9 mouse cellular contexts compared by ENCODE assay signal in genomic region chr7:57384112-57384511, GRCm38 (mm10). TPM values are rescaled to one million over a fixed set of nuclear protein-coding genes. Genes with fewer than 3 reads are reported as not detected.
A peak's percentile ranks its signal among the peaks of the same experiment; 100 is the strongest.
DNase-seq lines count a peak whose midpoint lies in the region; ATAC-seq and TF ChIP-seq lines count a peak whose summit lies in the region.
"Had no signal": no experiment of that assay in that cellular context is flagged by ENCODE, and none has a peak within 500 bp of the region (broad histone marks: within the 10 kb centered on the region; RNA-seq: fewer than 3 reads in every experiment).

No protein-coding gene starts in this region.

- H3K9ac ChIP-seq in midbrain, embryonic 11.5 days (ENCODE audit: low read length): no peak overlapping the region
- no peak overlapping the region for H3K9ac ChIP-seq in intestine, embryonic 14.5 days (ENCODE audit: low read length)

- H3K4me1 ChIP-seq in cerebellum, adult 2 months (ENCODE audit: control insufficient read depth, insufficient read depth, low read length): no peaks in the 10 kb centered on the region
- no peaks in the 10 kb centered on the region for H3K4me1 ChIP-seq in midbrain, embryonic 11.5 days (ENCODE audit: control insufficient read depth, insufficient read depth, low read length)
- H3K4me1 ChIP-seq in midbrain, embryonic 10.5 days: peaks cover 13% of the 10 kb centered on the region
- no peaks in the 10 kb centered on the region for H3K4me1 ChIP-seq in intestine, embryonic 14.5 days (replicated peaks; ENCODE audit: control insufficient read depth, insufficient read depth, low read length)
- H3K4me1 ChIP-seq: megakaryocyte, embryonic 14.5 days had no signal

- no peak overlapping the region for H3K27ac ChIP-seq in cerebellum, adult 2 months (ENCODE audit: insufficient read depth, low read length)
- H3K27ac ChIP-seq in midbrain, embryonic 11.5 days (ENCODE audit: low read depth, low read length): no peak overlapping the region
- H3K27ac ChIP-seq in midbrain, embryonic 10.5 days (replicated peaks): no peak overlapping the region
- H3K27ac ChIP-seq in intestine, embryonic 14.5 days (ENCODE audit: low read depth): no peak overlapping the region

- H3K36me3 ChIP-seq in midbrain, embryonic 11.5 days (ENCODE audit: control insufficient read depth, insufficient read depth, low read length): no peaks in the 10 kb centered on the region
- H3K36me3 ChIP-seq in midbrain, embryonic 10.5 days: no peaks in the 10 kb centered on the region
- H3K36me3 ChIP-seq in intestine, embryonic 14.5 days (ENCODE audit: control insufficient read depth, insufficient read depth, low read length): no peaks in the 10 kb centered on the region

- H3K4me2 ChIP-seq in midbrain, embryonic 11.5 days: no peak overlapping the region
- no peak overlapping the region for H3K4me2 ChIP-seq in intestine, embryonic 14.5 days (ENCODE audit: low read length)

- no peaks in the 10 kb centered on the region for H3K27me3 ChIP-seq in cerebellum, adult 2 months (ENCODE audit: control insufficient read depth, insufficient read depth, low read length)
- peaks cover 4% of the 10 kb centered on the region; the same call in 1 of the 2 replicates for H3K27me3 ChIP-seq in midbrain, embryonic 11.5 days (ENCODE audit: control insufficient read depth, insufficient read depth, low read length)
- peaks cover 40% of the 10 kb centered on the region for H3K27me3 ChIP-seq in midbrain, embryonic 10.5 days (ENCODE audit: low read depth, poor library complexity, severe bottlenecking)
- H3K27me3 ChIP-seq in intestine, embryonic 14.5 days (replicated peaks; ENCODE audit: control insufficient read depth, insufficient read depth, low read length): peaks cover 27% of the 10 kb centered on the region

- H3K9me3 ChIP-seq in midbrain, embryonic 11.5 days (ENCODE audit: control insufficient read depth, low read length): no peaks in the 10 kb centered on the region
- no peaks in the 10 kb centered on the region for H3K9me3 ChIP-seq in midbrain, embryonic 10.5 days (replicated peaks)
- no peaks in the 10 kb centered on the region for H3K9me3 ChIP-seq in intestine, embryonic 14.5 days (ENCODE audit: control insufficient read depth, low read length)

- TF ChIP-seq CTCF in cerebellum, adult 2 months (IDR thresholded peaks at IDR 0.05; ENCODE audit: borderline replicate concordance, insufficient read depth, low read depth, low read length): peak; percentile 18; the same call in 1 of the 2 replicates

- 19% methylated on average over 4 of the region's 4 CpGs for WGBS in cerebellum, adult 2 months
- WGBS in midbrain, embryonic 11.5 days: 37% methylated on average over 4 of the region's 4 CpGs
- WGBS in midbrain, embryonic 10.5 days: 50% methylated on average over 4 of the region's 4 CpGs
- 15% methylated on average over 4 of the region's 4 CpGs for WGBS in intestine, embryonic 14.5 days

- no peak overlapping the region for H3K4me3 ChIP-seq in cerebellum, adult 2 months (replicated peaks; ENCODE audit: insufficient read depth, low read depth, low read length)
- no peak overlapping the region for H3K4me3 ChIP-seq in midbrain, embryonic 11.5 days (ENCODE audit: low read depth, low read length)
- H3K4me3 ChIP-seq in midbrain, embryonic 10.5 days: no peak overlapping the region
- H3K4me3 ChIP-seq in intestine, embryonic 14.5 days (ENCODE audit: low read depth, low read length): no peak overlapping the region
- H3K4me3 ChIP-seq: megakaryocyte, embryonic 14.5 days had no signal

- TF ChIP-seq POLR2A in cerebellum, adult 2 months (IDR thresholded peaks at IDR 0.05; ENCODE audit: borderline replicate concordance, insufficient read depth, low read length): no peak

- peak in 1 of 2 experiments; percentile 3 for DNase-seq in cerebellum, adult 2 months
- DNase-seq in cerebellum, adult 11-12 months: no peak
- DNase-seq in midbrain, embryonic 11.5 days (ENCODE audit: low spot score, missing footprints): peak; percentile 85
- DNase-seq in midbrain, embryonic 10.5 days (ENCODE audit: low spot score): no peak
- DNase-seq in intestine, embryonic 14.5 days (ENCODE audit: low spot score): no peak
- DNase-seq in mesoderm, embryonic 11.5 days (ENCODE audit: low read depth, low spot score): peak; percentile 63
- DNase-seq in urinary bladder, postnatal 14 days (ENCODE audit: low spot score): no peak
- DNase-seq in urinary bladder, postnatal 4 days (ENCODE audit: low spot score in 2 of 2): no peak

- ATAC-seq in midbrain, embryonic 11.5 days (ENCODE audit: low FRiP score): peak; percentile 49; the same call in 1 of the 2 replicates
- ATAC-seq in intestine, embryonic 14.5 days (replicated peaks; ENCODE audit: low FRiP score, low TSS enrichment, low read depth): peak; percentile 77

RNA-seq across cellular contexts. Expression of gene Gabrg3, which starts 2.9 kb away (rescaled TPM):
- polyA plus RNA-seq in cerebellum, adult 2 months (2012; rRNA removed): 2.1 and 2.7 TPM in 2 replicates
- 0.03 and 0.31 TPM in 2 replicates for polyA plus RNA-seq in midbrain, embryonic 11.5 days (2014; fragmentation: Nextera tagmentation; extraction: Ambion mirVana)
- 0.12 and 0.14 TPM in 2 replicates for polyA plus RNA-seq in midbrain, embryonic 10.5 days (2016; fragmentation: Nextera tagmentation; extraction: Ambion mirVana)
- polyA plus RNA-seq in intestine, embryonic 14.5 days (2014; fragmentation: Nextera tagmentation; extraction: Ambion mirVana): 0.60 and 0.85 TPM in 2 replicates

RNA-seq across cellular contexts. Expression of gene Gabrb3, which starts 35.4 kb away (rescaled TPM):
- 49.2 and 52.4 TPM in 2 replicates for polyA plus RNA-seq in cerebellum, adult 2 months (2012; rRNA removed)
- polyA plus RNA-seq in midbrain, embryonic 11.5 days (2014; fragmentation: Nextera tagmentation; extraction: Ambion mirVana): 11.7 and 13.3 TPM in 2 replicates
- 4.0 and 6.0 TPM in 2 replicates for polyA plus RNA-seq in midbrain, embryonic 10.5 days (2016; fragmentation: Nextera tagmentation; extraction: Ambion mirVana)
- polyA plus RNA-seq in intestine, embryonic 14.5 days (2014; fragmentation: Nextera tagmentation; extraction: Ambion mirVana): 2.9 and 4.3 TPM in 2 replicates

Comparison
In these comparisons a context has a peak if more than half of its experiments do, and no peak if none do; other contexts are left out.
1. DNase-seq: peak in midbrain, embryonic 11.5 days (single experiment) and mesoderm, embryonic 11.5 days (single experiment); none in cerebellum, adult 11-12 months (single experiment), midbrain, embryonic 10.5 days (single experiment), intestine, embryonic 14.5 days (single experiment), urinary bladder, postnatal 14 days (single experiment) and urinary bladder, postnatal 4 days (0 of 2).